Mouse (Mus musculus): ENCODE measurements around the gene Tmem33.
A peak's percentile ranks its signal among the peaks of the same experiment; 100 is the strongest.

Tmem33 gene

GRCm38 (mm10) chr5:67260531-67261371 is at the start of gene Tmem33:
Gene Tmem33, plus strand, starts transcription at chr5:67260565.
- peak; percentile 91 for DNase-seq (ENCODE audit: low read depth)

GRCm38 (mm10) chr5:67213168-67213567 is 47.2 kb upstream of the Tmem33 start:
- DNase-seq (ENCODE audit: low read depth): no peak

GRCm38 (mm10) chr5:67215121-67216030 is 45.0 kb upstream of the Tmem33 start:
- DNase-seq (ENCODE audit: low read depth): no peak

- DNase-seq (ENCODE audit: low read depth): no peak
Observed at GRCm38 (mm10) chr5:67216031-67216778, 44.2 kb upstream of the Tmem33 start.

- DNase-seq (ENCODE audit: low read depth): no peak
Observed at GRCm38 (mm10) chr5:67216779-67217095, 43.6 kb upstream of the Tmem33 start.

- no peak for DNase-seq (ENCODE audit: low read depth)
Observed at GRCm38 (mm10) chr5:67221901-67222300, 38.5 kb upstream of the Tmem33 start.

- no peak for DNase-seq (ENCODE audit: low read depth)
Observed at GRCm38 (mm10) chr5:67222440-67223390, 37.6 kb upstream of the Tmem33 start.

- DNase-seq (ENCODE audit: low read depth): no peak
Observed at GRCm38 (mm10) chr5:67223391-67224121, 36.8 kb upstream of the Tmem33 start.

GRCm38 (mm10) chr5:67224122-67224502 is 36.3 kb upstream of the Tmem33 start:
- no peak for DNase-seq (ENCODE audit: low read depth)

GRCm38 (mm10) chr5:67225758-67226157 is 34.6 kb upstream of the Tmem33 start:
- DNase-seq (ENCODE audit: low read depth): no peak

- no peak for DNase-seq (ENCODE audit: low read depth)
Observed at GRCm38 (mm10) chr5:67227261-67227660, 33.1 kb upstream of the Tmem33 start.

- no peak for DNase-seq (ENCODE audit: low read depth)
Observed at GRCm38 (mm10) chr5:67227682-67228444, 32.5 kb upstream of the Tmem33 start.

- DNase-seq (ENCODE audit: low read depth): no peak
Observed at GRCm38 (mm10) chr5:67234682-67235081, 25.7 kb upstream of the Tmem33 start.

GRCm38 (mm10) chr5:67235462-67235861 is 24.9 kb upstream of the Tmem33 start:
- DNase-seq (ENCODE audit: low read depth): no peak

GRCm38 (mm10) chr5:67236601-67237000 is 23.8 kb upstream of the Tmem33 start:
- DNase-seq (ENCODE audit: low read depth): no peak

GRCm38 (mm10) chr5:67238303-67238702 is 22.1 kb upstream of the Tmem33 start:
- no peak for DNase-seq (ENCODE audit: low read depth)

GRCm38 (mm10) chr5:67241713-67242112 is 18.7 kb upstream of the Tmem33 start:
- DNase-seq (ENCODE audit: low read depth): no peak

GRCm38 (mm10) chr5:67243231-67243630 is 17.1 kb upstream of the Tmem33 start:
- DNase-seq (ENCODE audit: low read depth): no peak

- no peak for DNase-seq (ENCODE audit: low read depth)
Observed at GRCm38 (mm10) chr5:67252261-67252660, 8.1 kb upstream of the Tmem33 start.

GRCm38 (mm10) chr5:67255664-67256063 is 4.7 kb upstream of the Tmem33 start:
- peak; percentile 48 for DNase-seq (ENCODE audit: low read depth)
